Mouse (Mus musculus) gonadal fat pad, adult 2 months (tissue): ENCODE data around the gene Rnls. TPM values are rescaled to one million over a fixed set of nuclear protein-coding genes. Genes with fewer than 3 reads are reported as not detected.
"Not testable (repeated sequence)": the region's sequence is repeated elsewhere in the genome, so short reads cannot be mapped to it uniquely, and the experiment has no call there.

Experiments used
- DNase-seq: peaks from one replicate; pipeline ENCODE4 v3.0.0-alpha.2; 2012; ENCODE audit warnings: low read depth
- polyA plus RNA-seq: library from polyadenylated mRNA; depleted of rRNA; stranded (reverse); fragments of >200 nt; gene quantifications from 2 replicates; pipeline ENCODE4 v1.2.3, GENCODE M21; 2012; rRNA removed

Rnls gene
- polyA plus RNA-seq = 2.1 and 2.7 TPM in 2 replicates

GRCm38 (mm10) chr19:33391651-33392382, at the start of gene Rnls:
Gene Rnls (minus strand): TSS chr19:33392295.
- peak; percentile 17 for DNase-seq

- no peak for DNase-seq
Measured at GRCm38 (mm10) chr19:33429457-33429856, 37.4 kb upstream of the Rnls start.

GRCm38 (mm10) chr19:33419368-33419767, 27.3 kb upstream of the Rnls start:
- not testable (repeated sequence) for DNase-seq

DNA sequence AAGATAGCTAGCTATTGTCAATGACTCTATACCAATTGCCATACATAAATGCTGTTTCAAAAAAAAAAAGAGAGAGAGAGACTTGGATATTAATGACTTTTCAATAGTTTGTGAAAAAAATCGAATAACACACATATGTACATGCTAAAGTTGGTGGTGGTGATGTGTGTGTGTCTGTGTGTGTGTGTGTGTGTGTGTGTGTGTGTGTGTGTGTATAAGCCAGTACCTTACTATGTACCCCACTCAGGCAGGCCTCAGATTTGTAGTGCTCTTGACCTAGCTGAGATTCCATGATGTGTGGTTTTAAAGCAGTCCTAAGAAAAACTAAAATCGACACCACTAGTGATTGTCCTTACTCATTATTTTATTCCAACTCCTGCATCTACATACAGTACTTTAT, 11.3 kb downstream of the Rnls start:
- DNase-seq = no peak

- DNase-seq = no peak
Measured at GRCm38 (mm10) chr19:33380386-33380785, 11.7 kb downstream of the Rnls start.

- DNase-seq = no peak
Measured at GRCm38 (mm10) chr19:33368808-33369207, 23.3 kb downstream of the Rnls start.

GRCm38 (mm10) chr19:33366661-33367060, 25.4 kb downstream of the Rnls start:
- no peak for DNase-seq

DNA sequence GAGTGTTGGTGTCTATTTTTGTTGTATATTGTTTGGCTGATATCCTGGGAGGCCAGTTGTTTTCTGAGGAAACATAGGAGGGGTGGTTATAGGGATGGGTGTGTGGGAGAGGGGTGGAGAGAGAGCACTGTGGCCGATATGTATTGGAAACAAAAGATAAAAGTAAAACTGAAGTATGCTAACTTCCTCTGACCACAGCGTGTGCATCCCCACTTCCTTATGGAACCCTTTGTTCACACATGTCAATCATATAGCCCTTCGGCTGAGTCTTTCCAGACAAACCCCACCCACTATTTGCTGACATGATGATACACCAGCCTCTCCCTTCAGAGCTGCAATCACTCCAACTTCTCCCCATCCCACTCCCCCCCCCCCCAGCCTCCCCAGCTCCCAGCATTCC, 35.1 kb downstream of the Rnls start:
- DNase-seq = no peak

DNA sequence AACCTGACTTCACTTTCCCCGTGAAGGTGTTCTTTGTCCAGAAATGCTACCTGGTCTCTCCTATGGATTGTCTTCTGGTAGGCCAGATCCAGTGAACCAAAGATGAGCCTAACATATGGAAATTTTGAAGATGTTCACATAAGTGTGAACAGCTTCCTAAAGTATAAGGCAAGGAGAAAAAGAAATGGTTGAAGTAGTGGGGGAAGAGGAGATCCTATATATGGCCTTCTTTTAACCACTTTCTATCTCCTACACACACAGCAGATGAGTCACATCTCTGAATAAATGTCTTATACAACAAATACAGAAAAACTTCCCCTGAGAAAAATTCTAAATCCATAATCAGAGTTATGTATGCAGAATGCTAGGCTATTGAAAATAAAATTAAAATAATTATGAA, 52.0 kb downstream of the Rnls start:
- no peak for DNase-seq

GRCm38 (mm10) chr19:33326706-33327641, 65.1 kb downstream of the Rnls start:
- no peak for DNase-seq

- no peak for DNase-seq
Measured at GRCm38 (mm10) chr19:33318785-33319184, 73.3 kb downstream of the Rnls start.

- DNase-seq = no peak
Measured at GRCm38 (mm10) chr19:33317130-33317529, 75.0 kb downstream of the Rnls start.

- DNase-seq = no peak
Measured at GRCm38 (mm10) chr19:33299726-33300292, 92.3 kb downstream of the Rnls start.

DNA sequence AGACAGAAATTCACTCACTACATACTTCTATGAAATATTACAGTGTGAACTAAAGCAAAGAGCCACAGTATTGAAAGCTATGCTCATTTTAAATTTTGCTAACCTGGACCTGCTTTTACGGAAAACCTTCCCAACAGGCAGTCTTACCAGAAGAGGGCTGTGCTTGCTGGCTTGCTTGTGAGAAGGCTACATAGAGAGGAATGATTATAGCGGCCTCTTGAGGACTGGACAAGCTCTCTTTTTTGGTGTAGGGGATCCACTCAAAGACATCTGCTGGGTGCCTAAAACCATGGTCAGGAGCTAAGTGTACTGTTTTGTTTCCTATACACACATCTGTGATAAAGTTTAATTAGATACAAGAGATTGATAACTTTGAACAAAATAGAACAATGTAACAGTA, 95.8 kb downstream of the Rnls start:
- no peak for DNase-seq

DNA sequence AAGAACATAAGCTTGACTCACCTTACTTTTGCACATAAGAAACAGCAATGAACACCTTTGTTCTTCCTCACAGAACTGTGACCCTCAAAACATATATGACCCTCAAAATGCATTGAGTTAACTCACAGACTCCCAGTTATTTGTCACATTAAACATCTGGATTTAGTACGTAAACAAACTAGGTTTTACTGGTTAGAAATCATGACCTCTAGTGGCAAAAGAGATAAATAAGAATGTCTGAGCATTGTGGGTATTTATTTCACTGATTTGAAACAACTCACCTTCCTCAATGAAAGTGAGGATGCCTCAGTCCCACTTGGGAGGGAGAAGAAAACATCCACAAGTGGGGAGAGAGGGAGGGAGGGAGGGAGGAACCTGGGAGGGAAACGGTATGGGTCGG, 109.1 kb downstream of the Rnls start:
- DNase-seq = no peak

GRCm38 (mm10) chr19:33276421-33276820, 115.7 kb downstream of the Rnls start:
- DNase-seq = no peak

DNA sequence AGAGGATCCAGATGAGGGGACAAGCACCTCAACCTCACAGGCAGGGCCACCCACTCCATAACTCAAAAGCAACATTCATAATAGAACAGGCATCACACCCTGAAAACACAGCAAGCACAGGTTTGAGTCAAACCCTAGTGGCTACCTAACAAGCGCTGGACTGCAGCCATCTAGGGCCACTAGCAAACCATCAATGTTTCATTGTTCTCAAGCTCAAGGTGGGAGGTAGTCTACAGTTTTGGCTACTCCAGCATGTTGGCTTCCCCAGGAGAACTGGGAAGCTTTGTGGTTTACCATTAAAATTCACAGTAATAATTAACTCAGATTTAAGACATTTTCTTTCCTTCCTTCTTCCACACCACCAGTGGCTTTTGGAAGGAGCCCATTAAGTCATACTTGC, 118.4 kb downstream of the Rnls start:
- no peak for DNase-seq

- no peak for DNase-seq
Measured at GRCm38 (mm10) chr19:33271571-33271970, 120.5 kb downstream of the Rnls start.

DNA sequence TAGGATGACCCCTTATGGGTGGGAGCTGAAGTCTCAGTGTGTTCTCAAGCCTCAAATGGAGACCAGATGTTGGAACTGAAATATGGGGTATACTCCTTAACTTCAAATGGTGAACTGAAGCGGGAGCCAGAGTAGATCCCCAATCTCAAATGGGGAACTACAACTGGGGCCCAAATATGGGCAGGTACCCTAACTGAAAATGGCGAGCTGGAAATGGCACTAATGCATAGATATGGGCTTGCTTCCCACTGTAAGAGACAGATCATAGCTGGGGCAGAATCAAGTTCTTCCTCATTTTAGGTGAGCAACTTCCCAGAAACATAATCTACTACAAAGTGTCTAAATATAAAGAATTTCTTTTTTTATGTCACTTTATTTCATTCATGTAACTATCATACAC, 121.9 kb downstream of the Rnls start:
- DNase-seq = no peak

GRCm38 (mm10) chr19:33268044-33268443, 124.1 kb downstream of the Rnls start:
- DNase-seq = no peak

DNA sequence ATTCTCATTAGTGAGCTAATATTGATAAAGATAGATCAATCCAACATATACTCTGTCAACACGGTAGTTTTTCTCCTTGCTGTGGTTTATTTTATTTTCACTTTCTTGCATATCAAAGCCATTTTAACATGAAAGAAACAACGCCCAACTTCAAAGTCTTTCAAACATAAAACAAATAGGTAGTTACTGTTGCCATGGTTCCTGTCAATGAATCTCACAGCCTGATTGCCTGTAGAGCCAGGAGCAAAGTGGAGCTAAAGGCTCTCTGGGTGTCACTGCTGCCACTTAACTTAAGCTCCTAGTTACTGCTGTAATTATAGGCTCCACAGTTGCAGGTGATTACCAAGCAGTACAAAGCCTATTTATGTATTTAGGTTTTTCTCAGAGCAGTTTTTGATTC, 126.8 kb downstream of the Rnls start:
- no peak for DNase-seq

DNA sequence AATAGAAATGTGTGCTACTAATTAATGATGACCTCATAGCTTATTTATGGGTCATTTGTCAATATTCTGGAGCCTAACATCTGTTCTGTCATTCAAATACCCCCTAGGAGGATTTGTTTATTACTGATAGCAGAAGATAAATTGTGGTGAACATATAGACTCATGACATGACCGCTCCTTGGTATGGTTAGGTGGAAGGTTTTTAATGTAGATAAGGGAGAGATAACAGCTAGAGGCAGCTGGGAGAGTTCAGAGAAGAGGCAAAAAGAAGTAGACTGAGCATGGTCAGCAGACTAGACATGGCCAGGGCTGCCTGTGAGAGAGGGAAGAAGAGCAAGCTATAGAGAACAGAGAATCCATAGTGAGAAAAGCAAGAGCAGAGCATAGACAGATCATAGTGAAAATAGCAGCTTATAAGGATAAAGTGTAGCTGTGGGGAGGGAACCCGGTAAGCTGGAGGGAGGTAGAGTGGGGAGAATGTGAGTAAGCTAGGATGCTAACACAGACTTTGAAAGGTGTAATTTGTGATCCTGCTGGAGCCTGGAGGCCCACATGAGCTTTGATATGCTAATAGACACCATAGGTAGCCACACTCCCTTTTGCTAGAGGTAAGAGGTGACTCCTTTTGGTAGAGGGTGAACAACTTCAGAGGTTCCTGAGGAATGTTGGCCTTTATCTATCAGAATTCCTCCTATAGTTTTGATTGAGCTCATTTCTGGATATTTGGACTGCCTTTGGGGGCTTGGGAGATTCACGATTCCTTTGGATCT, 127.7 kb downstream of the Rnls start:
- no peak for DNase-seq
